Comparison of ENCODE assay signal across 17 mouse cellular contexts in genomic region chr2:128174604-128175342, GRCm38 (mm10). TPM values are rescaled to one million over a fixed set of nuclear protein-coding genes. Genes with fewer than 3 reads are reported as not detected.
DNase-seq lines count a peak whose midpoint lies in the region; ATAC-seq lines count a peak whose summit lies in the region.
"Had no signal": no experiment of that assay in that cellular context is flagged by ENCODE, and none has a peak within 500 bp of the region (broad histone marks: within the 10 kb centered on the region; RNA-seq: fewer than 3 reads in every experiment).

No protein-coding gene starts in this region.

- H3K27me3 ChIP-seq in intestine, embryonic 15.5 days (replicated peaks) = no peaks in the 10 kb centered on the region
- no peaks in the 10 kb centered on the region for H3K27me3 ChIP-seq in stomach, embryonic 14.5 days (ENCODE audit: control insufficient read depth, insufficient read depth, low read length)
- H3K27me3 ChIP-seq: embryonic facial prominence, embryonic 15.5 days; forebrain, embryonic 12.5 days had no signal

- DNase-seq in kidney, postnatal 14 days = peak; percentile 33
- DNase-seq in kidney, adult 9 months = no peak
- DNase-seq in large intestine, adult 2 months (ENCODE audit: low read depth, low spot score) = peak; percentile 77
- no peak for DNase-seq in right cerebral cortex, postnatal 10 days (ENCODE audit: low spot score in 2 of 2)
- no peak for DNase-seq in frontal cortex, postnatal 36 days (ENCODE audit: low spot score in 2 of 2)
- DNase-seq: cerebellum, adult 9-11 months; embryo, embryonic 11 days; heart, postnatal 4 days; lung, adult 2 months; right cerebral cortex, adult 18-20 months; spleen, adult 18-20 months; thymus, postnatal 36 days had no signal

- no peak overlapping the region for H3K9ac ChIP-seq in intestine, embryonic 15.5 days
- no peak overlapping the region for H3K9ac ChIP-seq in stomach, embryonic 14.5 days (replicated peaks; ENCODE audit: low read depth, low read length)
- H3K9ac ChIP-seq: embryonic facial prominence, embryonic 15.5 days; forebrain, embryonic 12.5 days had no signal

- H3K9me3 ChIP-seq in intestine, embryonic 15.5 days = no peaks in the 10 kb centered on the region
- no peaks in the 10 kb centered on the region for H3K9me3 ChIP-seq in stomach, embryonic 14.5 days (ENCODE audit: control insufficient read depth, low read depth, low read length)
- H3K9me3 ChIP-seq: embryonic facial prominence, embryonic 15.5 days; forebrain, embryonic 12.5 days had no signal

- peaks cover 32% of the 10 kb centered on the region for H3K4me1 ChIP-seq in intestine, embryonic 15.5 days (replicated peaks)
- H3K4me1 ChIP-seq in stomach, embryonic 14.5 days (ENCODE audit: control insufficient read depth, insufficient read depth, low read length) = peaks cover 24% of the 10 kb centered on the region

- WGBS in intestine, embryonic 15.5 days = 25% methylated on average over 9 of the region's 9 CpGs
- WGBS in large intestine, adult 2 months = 22% methylated on average over 9 of the region's 9 CpGs
- 39% methylated on average over 9 of the region's 9 CpGs for WGBS in stomach, embryonic 14.5 days

- no peak overlapping the region for H3K4me2 ChIP-seq in intestine, embryonic 15.5 days (replicated peaks)
- H3K4me2 ChIP-seq in stomach, embryonic 14.5 days (replicated peaks; ENCODE audit: low read depth, low read length) = no peak overlapping the region
- H3K4me2 ChIP-seq: embryonic facial prominence, embryonic 15.5 days; forebrain, embryonic 12.5 days had no signal

- H3K4me3 ChIP-seq in intestine, embryonic 15.5 days (replicated peaks) = no peak overlapping the region
- H3K4me3 ChIP-seq in stomach, embryonic 14.5 days (ENCODE audit: low read depth, low read length) = no peak overlapping the region
- H3K4me3 ChIP-seq: embryonic facial prominence, embryonic 15.5 days; forebrain, embryonic 12.5 days had no signal

- peak; percentile 79 for ATAC-seq in intestine, embryonic 15.5 days
- peak; percentile 57; the same call in 1 of the 2 replicates for ATAC-seq in stomach, embryonic 14.5 days (ENCODE audit: insufficient number of reproducible peaks, insufficient read depth, low FRiP score, low read depth)
- ATAC-seq: CD4-positive, CD25-positive, alpha-beta regulatory T cell, adult 4 months had no signal

- H3K27ac ChIP-seq in intestine, embryonic 15.5 days = no peak overlapping the region
- no peak overlapping the region for H3K27ac ChIP-seq in stomach, embryonic 14.5 days (ENCODE audit: low read length)
- H3K27ac ChIP-seq: embryonic facial prominence, embryonic 15.5 days; forebrain, embryonic 12.5 days had no signal

- H3K36me3 ChIP-seq in intestine, embryonic 15.5 days = no peaks in the 10 kb centered on the region
- H3K36me3 ChIP-seq in stomach, embryonic 14.5 days (ENCODE audit: control insufficient read depth, insufficient read depth, low read length) = no peaks in the 10 kb centered on the region
- H3K36me3 ChIP-seq: embryonic facial prominence, embryonic 15.5 days; forebrain, embryonic 12.5 days had no signal

RNA-seq across cellular contexts. Expression of gene Bcl2l11, which starts 48.9 kb away (rescaled TPM):
- polyA plus RNA-seq in intestine, embryonic 15.5 days (2015; fragmentation: Nextera tagmentation; extraction: Ambion mirVana) = 12.8 and 13.1 TPM in 2 replicates
- polyA plus RNA-seq in large intestine, adult 2 months (2012; rRNA removed) = 5.1 and 8.7 TPM in 2 replicates
- polyA plus RNA-seq in stomach, embryonic 14.5 days (2014; fragmentation: Nextera tagmentation; extraction: Ambion mirVana) = 19.9 and 22.6 TPM in 2 replicates

Comparison
In these comparisons a context has a peak if more than half of its experiments do, and no peak if none do; other contexts are left out.
1. DNase-seq: peak in kidney, postnatal 14 days (single experiment) and large intestine, adult 2 months (single experiment); none in kidney, adult 9 months (single experiment), right cerebral cortex, postnatal 10 days (0 of 2) and frontal cortex, postnatal 36 days (0 of 2).